Mouse (Mus musculus) small intestine, adult 2 months (tissue): ENCODE data around the gene Gm21083.
"Not testable (repeated sequence)": the region's sequence is repeated elsewhere in the genome, so short reads cannot be mapped to it uniquely, and the experiment has no call there.

ENCODE experiments used
- CTCF ChIP-seq: fragments of 200-500 bp; IDR thresholded peaks from 2 replicates; pipeline ENCODE4 v1.5.1; 2012; ENCODE audit warnings: low read depth, mild to moderate bottlenecking, control low read depth, inconsistent platforms, low read length, moderate library complexity, mixed read lengths; ENCODE audit not compliant: insufficient replicate concordance, insufficient read length; ENCODE audit errors: extremely low read depth
- POLR2A ChIP-seq: fragments of 200-500 bp; IDR thresholded peaks from 2 replicates; pipeline ENCODE4 v1.6.1; 2012; ENCODE audit warnings: low read depth, mild to moderate bottlenecking, control low read depth, inconsistent platforms, low read length, moderate library complexity

GRCm38 (mm10) chr5:15600342-15600741, 23.2 kb downstream of the Gm21083 start:
- TF ChIP-seq CTCF, POLR2A: not testable (repeated sequence)
